ENCODE assay signal across 27 mouse cellular contexts in genomic region chr19:34624663-34625062, GRCm38 (mm10). TPM values are rescaled to one million over a fixed set of nuclear protein-coding genes. Genes with fewer than 3 reads are reported as not detected.
DNase-seq lines count a peak whose midpoint lies in the region; ATAC-seq and TF ChIP-seq lines count a peak whose summit lies in the region.
"Had no signal": no experiment of that assay in that cellular context is flagged by ENCODE, and none has a peak within 500 bp of the region (broad histone marks: within the 10 kb centered on the region; RNA-seq: fewer than 3 reads in every experiment).

No protein-coding gene starts in this region.

- H3K9ac ChIP-seq in heart, adult 2 months (ENCODE audit: low read depth, low read length): no peak overlapping the region
- H3K9ac ChIP-seq in midbrain, embryonic 15.5 days: no peak overlapping the region
- H3K9ac ChIP-seq: embryonic facial prominence, embryonic 13.5 days; forebrain, embryonic 12.5 days; forebrain, embryonic 15.5 days; hindbrain, embryonic 13.5 days; intestine, embryonic 15.5 days had no signal

- H3K36me3 ChIP-seq in heart, adult 2 months (ENCODE audit: control insufficient read depth, insufficient read depth, low read length): no peaks in the 10 kb centered on the region
- H3K36me3 ChIP-seq in midbrain, embryonic 15.5 days (replicated peaks): no peaks in the 10 kb centered on the region
- H3K36me3 ChIP-seq: embryonic facial prominence, embryonic 10.5 days; embryonic facial prominence, embryonic 13.5 days; forebrain, embryonic 12.5 days; forebrain, embryonic 15.5 days; hindbrain, embryonic 13.5 days; intestine, embryonic 15.5 days had no signal

- no peak overlapping the region for H3K4me2 ChIP-seq in midbrain, embryonic 15.5 days
- H3K4me2 ChIP-seq: embryonic facial prominence, embryonic 13.5 days; forebrain, embryonic 12.5 days; forebrain, embryonic 15.5 days; heart, embryonic 11.5 days; hindbrain, embryonic 13.5 days; intestine, embryonic 15.5 days had no signal

- intact Hi-C loops in heart, adult 2 months (cut with DNase I): no loop called here

- no peak for TF ChIP-seq EP300 in heart, adult 2 months (IDR thresholded peaks at IDR 0.05; ENCODE audit: insufficient read depth, low read depth, low read length)

- peak; percentile 80 for DNase-seq in heart, adult 11 months
- no peak for DNase-seq in heart, adult 2 months
- peak; percentile 23 for DNase-seq in CD4-positive helper T cell, adult 2 months (ENCODE audit: low read depth, low spot score)
- DNase-seq in thymus, postnatal 0 days (ENCODE audit: low spot score): no peak
- no peak for DNase-seq in cerebellum, postnatal 4 days (ENCODE audit: low spot score in 2 of 2)
- DNase-seq: adrenal gland, postnatal 10 days; adrenal gland, postnatal 36 days; cerebellum, adult 11 months; cerebellum, adult 2 months; cerebellum, adult 9-11 months; cerebellum, postnatal 25 days; embryo, embryonic 11 days; gastrocnemius, postnatal 14 days had no signal

- H3K4me3 ChIP-seq in heart, adult 2 months: no peak overlapping the region
- H3K4me3 ChIP-seq in midbrain, embryonic 15.5 days: no peak overlapping the region
- H3K4me3 ChIP-seq: embryonic facial prominence, embryonic 10.5 days; embryonic facial prominence, embryonic 13.5 days; erythroblast, embryonic 14.5 days; forebrain, embryonic 12.5 days; forebrain, embryonic 15.5 days; hindbrain, embryonic 13.5 days; intestine, embryonic 15.5 days had no signal

- no peak overlapping the region for H3K27ac ChIP-seq in heart, adult 2 months
- H3K27ac ChIP-seq in midbrain, embryonic 15.5 days: no peak overlapping the region
- H3K27ac ChIP-seq: embryonic facial prominence, embryonic 10.5 days; embryonic facial prominence, embryonic 13.5 days; forebrain, embryonic 12.5 days; forebrain, embryonic 15.5 days; hindbrain, embryonic 13.5 days; intestine, embryonic 15.5 days had no signal

- no peak for TF ChIP-seq POLR2A in heart, adult 2 months (IDR thresholded peaks at IDR 0.05; ENCODE audit: insufficient read depth, low read depth, low read length)

- H3K9me3 ChIP-seq in midbrain, embryonic 15.5 days: no peaks in the 10 kb centered on the region
- H3K9me3 ChIP-seq: embryonic facial prominence, embryonic 10.5 days; embryonic facial prominence, embryonic 13.5 days; forebrain, embryonic 12.5 days; forebrain, embryonic 15.5 days; hindbrain, embryonic 13.5 days; intestine, embryonic 15.5 days had no signal

- no peaks in the 10 kb centered on the region for H3K79me2 ChIP-seq in heart, adult 2 months (replicated peaks; ENCODE audit: control insufficient read depth, insufficient read depth, low read length)

- no peak for TF ChIP-seq CTCF in heart, adult 2 months (IDR thresholded peaks at IDR 0.05)

- ATAC-seq in activated CD4-positive, CD25-positive, alpha-beta regulatory T cell, adult 4 months: peak; percentile 28
- peak; percentile 89 for ATAC-seq in megakaryocyte, adult 5-6 weeks (ENCODE audit: poor library complexity, severe bottlenecking)
- ATAC-seq in midbrain, embryonic 15.5 days (replicated peaks): no peak
- ATAC-seq: forebrain, embryonic 15.5 days; hindbrain, embryonic 16.5 days; intestine, embryonic 15.5 days had no signal

- 71% methylated on average over 4 of the region's 4 CpGs for WGBS in heart, adult 2 months
- 77% methylated on average over 4 of the region's 4 CpGs for WGBS in midbrain, embryonic 15.5 days

- no peaks in the 10 kb centered on the region for H3K27me3 ChIP-seq in heart, adult 2 months (ENCODE audit: control insufficient read depth, insufficient read depth, low read length)
- H3K27me3 ChIP-seq in midbrain, embryonic 15.5 days (replicated peaks): no peaks in the 10 kb centered on the region
- H3K27me3 ChIP-seq: embryonic facial prominence, embryonic 13.5 days; forebrain, embryonic 12.5 days; forebrain, embryonic 15.5 days; hindbrain, embryonic 13.5 days; intestine, embryonic 15.5 days had no signal

- H3K4me1 ChIP-seq in heart, adult 2 months (ENCODE audit: control insufficient read depth, insufficient read depth, low read length): no peaks in the 10 kb centered on the region
- no peaks in the 10 kb centered on the region for H3K4me1 ChIP-seq in midbrain, embryonic 15.5 days
- H3K4me1 ChIP-seq: embryonic facial prominence, embryonic 10.5 days; embryonic facial prominence, embryonic 13.5 days; forebrain, embryonic 12.5 days; forebrain, embryonic 15.5 days; hindbrain, embryonic 13.5 days; intestine, embryonic 15.5 days had no signal

RNA-seq across cellular contexts. Expression of gene Ifit1bl2, which starts 15.9 kb away (rescaled TPM):
- 1 to 10 TPM; 1.6 to 2.0 TPM for total RNA-seq in heart, adult 2 months (2021)
- polyA plus RNA-seq in heart, adult 2 months (2012; rRNA removed): 1.0 and 1.9 TPM in 2 replicates
- polyA plus RNA-seq in activated CD4-positive, CD25-positive, alpha-beta regulatory T cell, adult 4 months (2017; shearing (Covaris generic)): under 1 TPM; 0.57 to 0.73 TPM
- 3.8 and 4.2 TPM in 2 replicates for total RNA-seq in megakaryocyte, adult 5-6 weeks (2015)
- 6.7 and 8.1 TPM in 2 replicates for total RNA-seq in megakaryocyte, adult 5-6 weeks (2017)
- polyA plus RNA-seq in thymus, postnatal 0 days (2015; fragmentation: Nextera tagmentation; extraction: Ambion mirVana): 0.14 and 0.21 TPM in 2 replicates
- polyA plus RNA-seq in midbrain, embryonic 15.5 days (2015; fragmentation: Nextera tagmentation; extraction: Ambion mirVana): 0.23 and 0.49 TPM in 2 replicates
- total RNA-seq: gastrocnemius, adult 18-20 months; MEL had no signal
- polyA plus RNA-seq: erythroblast, embryonic 14.5 days; forebrain, embryonic 12.5 days had no signal

RNA-seq across cellular contexts. Expression of gene Ifit1, which starts 16.0 kb away (rescaled TPM):
- 1 to 10 TPM; 1.3 to 1.5 TPM for total RNA-seq in heart, adult 2 months (2021)
- polyA plus RNA-seq in heart, adult 2 months (2012; rRNA removed): 2.4 and 4.9 TPM in 2 replicates
- 10 to 100 TPM; 46.7 to 71.6 TPM for polyA plus RNA-seq in activated CD4-positive, CD25-positive, alpha-beta regulatory T cell, adult 4 months (2017; shearing (Covaris generic))
- 7.5 and 13.0 TPM in 2 replicates for total RNA-seq in megakaryocyte, adult 5-6 weeks (2015)
- 8.7 and 10.6 TPM in 2 replicates for total RNA-seq in megakaryocyte, adult 5-6 weeks (2017)
- 21.5 and 27.1 TPM in 2 replicates for polyA plus RNA-seq in thymus, postnatal 0 days (2015; fragmentation: Nextera tagmentation; extraction: Ambion mirVana)
- 0.46 and 0.78 TPM in 2 replicates for polyA plus RNA-seq in midbrain, embryonic 15.5 days (2015; fragmentation: Nextera tagmentation; extraction: Ambion mirVana)
- polyA plus RNA-seq: erythroblast, embryonic 14.5 days had no signal

RNA-seq across cellular contexts. Expression of gene Ifit3b, which starts 16.9 kb away (rescaled TPM):
- 1 to 10 TPM; 1.2 to 1.4 TPM for total RNA-seq in heart, adult 2 months (2021)
- 0.90 and 2.4 TPM in 2 replicates for polyA plus RNA-seq in heart, adult 2 months (2012; rRNA removed)
- polyA plus RNA-seq in activated CD4-positive, CD25-positive, alpha-beta regulatory T cell, adult 4 months (2017; shearing (Covaris generic)): 10 to 100 TPM in 1 of 2 experiments, 1 to 10 TPM in 1; 6.8 to 10.8 TPM
- total RNA-seq in megakaryocyte, adult 5-6 weeks (2015): 4.7 and 5.1 TPM in 2 replicates
- total RNA-seq in megakaryocyte, adult 5-6 weeks (2017): 4.2 and 5.1 TPM in 2 replicates
- 6.6 and 7.7 TPM in 2 replicates for polyA plus RNA-seq in thymus, postnatal 0 days (2015; fragmentation: Nextera tagmentation; extraction: Ambion mirVana)
- polyA plus RNA-seq in midbrain, embryonic 15.5 days (2015; fragmentation: Nextera tagmentation; extraction: Ambion mirVana): 0.26 and 0.37 TPM in 2 replicates
- total RNA-seq: MEL had no signal
- polyA plus RNA-seq: embryonic facial prominence, embryonic 10.5 days; embryonic facial prominence, embryonic 13.5 days; erythroblast, embryonic 14.5 days had no signal

RNA-seq across cellular contexts. Expression of gene Ifit1bl1, which starts 22.9 kb away (rescaled TPM):
- total RNA-seq in heart, adult 2 months (2021): 1 to 10 TPM; 1.5 to 1.8 TPM
- 1.3 and 2.8 TPM in 2 replicates for polyA plus RNA-seq in heart, adult 2 months (2012; rRNA removed)
- 10 to 100 TPM; 76.0 to 92.6 TPM for polyA plus RNA-seq in activated CD4-positive, CD25-positive, alpha-beta regulatory T cell, adult 4 months (2017; shearing (Covaris generic))
- 4.7 and 5.2 TPM in 2 replicates for total RNA-seq in megakaryocyte, adult 5-6 weeks (2015)
- total RNA-seq in megakaryocyte, adult 5-6 weeks (2017): 5.7 and 6.4 TPM in 2 replicates
- polyA plus RNA-seq in thymus, postnatal 0 days (2015; fragmentation: Nextera tagmentation; extraction: Ambion mirVana): 1.5 and 2.4 TPM in 2 replicates
- 0.97 and 1.0 TPM in 2 replicates for polyA plus RNA-seq in midbrain, embryonic 15.5 days (2015; fragmentation: Nextera tagmentation; extraction: Ambion mirVana)
- total RNA-seq: gastrocnemius, adult 18-20 months; MEL had no signal

RNA-seq across cellular contexts. Expression of gene Ifit3, which starts 41.3 kb away (rescaled TPM):
- total RNA-seq in heart, adult 2 months (2021): 1 to 10 TPM; 3.7 to 4.4 TPM
- polyA plus RNA-seq in heart, adult 2 months (2012; rRNA removed): 2.9 and 7.6 TPM in 2 replicates
- polyA plus RNA-seq in activated CD4-positive, CD25-positive, alpha-beta regulatory T cell, adult 4 months (2017; shearing (Covaris generic)): 10 to 100 TPM; 42.8 to 58.3 TPM
- total RNA-seq in megakaryocyte, adult 5-6 weeks (2015): 22.6 and 25.4 TPM in 2 replicates
- total RNA-seq in megakaryocyte, adult 5-6 weeks (2017): 33.0 and 34.0 TPM in 2 replicates
- 32.1 and 40.7 TPM in 2 replicates for polyA plus RNA-seq in thymus, postnatal 0 days (2015; fragmentation: Nextera tagmentation; extraction: Ambion mirVana)
- 1.9 and 3.5 TPM in 2 replicates for polyA plus RNA-seq in midbrain, embryonic 15.5 days (2015; fragmentation: Nextera tagmentation; extraction: Ambion mirVana)
- total RNA-seq: MEL had no signal
- polyA plus RNA-seq: erythroblast, embryonic 14.5 days had no signal

Comparison
In these comparisons a context has a peak if more than half of its experiments do, and no peak if none do; other contexts are left out.
1. DNase-seq: peak in heart, adult 11 months (single experiment) and CD4-positive helper T cell, adult 2 months (single experiment); none in heart, adult 2 months (0 of 2), thymus, postnatal 0 days (single experiment) and cerebellum, postnatal 4 days (0 of 2).